Mouse (Mus musculus): ENCODE results near the gene Ctxn1. TPM values are rescaled to one million over a fixed set of nuclear protein-coding genes. Genes with fewer than 3 reads are reported as not detected.

Ctxn1 gene
- polyA plus RNA-seq, 1 experiment from 2014 or later = 106 TPM

GRCm38 (mm10) chr8:4247241-4247640 lies 11.8 kb downstream of the Ctxn1 start:
- H3K4me3 ChIP-seq (ENCODE audit: low read depth, low read length) = no peak overlapping the region
- no peak overlapping the region for H3K4me2 ChIP-seq (ENCODE audit: low read depth, severe bottlenecking)
- H3K9me3 ChIP-seq (ENCODE audit: control insufficient read depth, low read length) = no peaks in the 10 kb centered on the region; the same call in 1 of the 2 replicates
- no peak overlapping the region for H3K9ac ChIP-seq (ENCODE audit: low read length)
- no peak for ATAC-seq (ENCODE audit: insufficient number of reproducible peaks, low FRiP score, low TSS enrichment, low read depth)
- WGBS = 88% methylated on average over 8 of the region's 8 CpGs
- H3K36me3 ChIP-seq (ENCODE audit: control insufficient read depth, insufficient read depth, low read length) = peaks cover 30% of the 10 kb centered on the region
- no peaks in the 10 kb centered on the region for H3K27me3 ChIP-seq (ENCODE audit: control insufficient read depth, insufficient read depth, low read length)
- no peak for DNase-seq (ENCODE audit: low spot score)
- H3K27ac ChIP-seq (replicated peaks; ENCODE audit: low read depth, low read length) = no peak overlapping the region
- peaks cover 7% of the 10 kb centered on the region; the same call in 1 of the 2 replicates for H3K4me1 ChIP-seq (ENCODE audit: control insufficient read depth, insufficient read depth, low read length)

DNA sequence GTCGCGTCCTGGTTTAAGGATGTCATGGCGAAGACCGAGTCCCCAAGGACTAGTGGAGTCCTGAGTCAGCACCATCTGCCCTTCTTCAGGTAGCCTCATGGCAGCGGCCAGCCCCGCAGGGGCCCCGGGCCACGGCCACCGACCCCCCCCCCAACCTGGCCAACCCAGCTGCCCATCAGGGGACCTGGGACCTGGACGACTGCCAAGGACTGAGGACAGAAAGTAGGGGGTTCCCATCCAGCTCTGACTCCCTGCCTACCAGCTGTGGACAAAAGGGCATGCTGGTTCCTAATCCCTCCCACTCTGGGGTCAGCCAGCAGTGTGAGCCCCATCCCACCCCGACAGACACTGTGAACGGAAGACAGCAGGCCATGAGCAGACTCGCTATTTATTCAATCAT lies 13.3 kb downstream of the Ctxn1 start:
- H3K4me1 ChIP-seq (ENCODE audit: control insufficient read depth, insufficient read depth, low read length) = peaks cover 7% of the 10 kb centered on the region; the same call in 1 of the 2 replicates
- H3K27me3 ChIP-seq (ENCODE audit: control insufficient read depth, insufficient read depth, low read length) = no peaks in the 10 kb centered on the region
- no peaks in the 10 kb centered on the region; the same call in 1 of the 2 replicates for H3K9me3 ChIP-seq (ENCODE audit: control insufficient read depth, low read length)
- WGBS = 84% methylated on average over 13 of the region's 13 CpGs
- ATAC-seq (ENCODE audit: insufficient number of reproducible peaks, low FRiP score, low TSS enrichment, low read depth) (no peak), DNase-seq (ENCODE audit: low spot score) (no peak)
- H3K4me2 ChIP-seq (ENCODE audit: low read depth, severe bottlenecking) = no peak overlapping the region
- no peak overlapping the region for H3K4me3 ChIP-seq (ENCODE audit: low read depth, low read length)
- no peak overlapping the region for H3K9ac ChIP-seq (ENCODE audit: low read length)
- no peak overlapping the region for H3K27ac ChIP-seq (replicated peaks; ENCODE audit: low read depth, low read length)
- H3K36me3 ChIP-seq (ENCODE audit: control insufficient read depth, insufficient read depth, low read length) = peaks cover 30% of the 10 kb centered on the region

GRCm38 (mm10) chr8:4245061-4245460 lies 14.0 kb downstream of the Ctxn1 start:
- no peak overlapping the region for H3K4me3 ChIP-seq (ENCODE audit: low read depth, low read length)
- ATAC-seq (ENCODE audit: insufficient number of reproducible peaks, low FRiP score, low TSS enrichment, low read depth) (no peak), DNase-seq (ENCODE audit: low spot score) (no peak)
- 92% methylated on average over 5 of the region's 5 CpGs for WGBS
- peaks cover 10% of the 10 kb centered on the region for H3K4me1 ChIP-seq (ENCODE audit: control insufficient read depth, insufficient read depth, low read length)
- H3K36me3 ChIP-seq (ENCODE audit: control insufficient read depth, insufficient read depth, low read length) = peaks cover 30% of the 10 kb centered on the region
- no peaks in the 10 kb centered on the region for H3K27me3 ChIP-seq (ENCODE audit: control insufficient read depth, insufficient read depth, low read length)
- H3K4me2 ChIP-seq (ENCODE audit: low read depth, severe bottlenecking) = no peak overlapping the region
- H3K27ac ChIP-seq (replicated peaks; ENCODE audit: low read depth, low read length) = no peak overlapping the region
- no peak overlapping the region for H3K9ac ChIP-seq (ENCODE audit: low read length)
- no peaks in the 10 kb centered on the region; the same call in 1 of the 2 replicates for H3K9me3 ChIP-seq (ENCODE audit: control insufficient read depth, low read length)

DNA sequence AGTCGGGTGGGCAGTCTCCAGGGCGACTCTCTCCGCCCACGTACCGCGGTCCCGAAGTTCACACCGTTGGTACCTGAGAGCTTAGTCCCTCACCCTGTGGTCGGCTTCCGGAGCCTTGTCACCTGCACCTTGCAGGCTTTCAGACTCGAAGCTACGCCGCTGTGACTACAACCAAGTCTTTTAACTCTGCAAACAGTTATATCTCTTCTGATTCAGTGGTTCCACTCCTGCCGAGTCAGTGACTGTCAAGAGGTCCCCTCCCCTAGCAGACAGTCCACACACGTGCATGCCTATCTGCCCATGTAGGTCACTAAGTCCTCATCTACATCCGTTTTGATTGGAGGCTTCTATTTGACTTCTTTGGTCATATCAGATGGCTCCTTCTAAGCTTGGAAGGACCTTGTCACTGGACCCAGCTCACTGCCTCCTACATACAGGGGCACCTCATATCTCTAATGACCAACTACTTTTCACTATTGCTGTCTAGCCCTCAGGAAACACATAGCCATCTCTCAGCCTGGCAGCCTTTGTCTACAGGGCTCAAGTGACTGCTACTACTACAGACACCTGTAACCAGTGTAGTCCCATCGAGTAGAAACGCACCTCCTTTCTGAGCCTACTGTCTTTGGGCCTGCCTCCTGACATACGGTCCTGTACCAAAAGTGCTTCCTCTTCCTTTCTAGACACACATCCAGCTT lies 19.7 kb downstream of the Ctxn1 start:
- peak overlapping the region; percentile 90 for H3K4me3 ChIP-seq (ENCODE audit: low read depth, low read length)
- peak; percentile 4; the same call in 1 of the 2 replicates for ATAC-seq (ENCODE audit: insufficient number of reproducible peaks, low FRiP score, low TSS enrichment, low read depth)
- DNase-seq (ENCODE audit: low spot score) = no peak
- no peaks in the 10 kb centered on the region for H3K27me3 ChIP-seq (ENCODE audit: control insufficient read depth, insufficient read depth, low read length)
- 16% methylated on average over 19 of the region's 19 CpGs for WGBS
- H3K9ac ChIP-seq (ENCODE audit: low read length) = peak overlapping the region; percentile 85
- H3K27ac ChIP-seq (replicated peaks; ENCODE audit: low read depth, low read length) = no peak overlapping the region; the same call in 1 of the 2 replicates
- H3K9me3 ChIP-seq (ENCODE audit: control insufficient read depth, low read length) = no peaks in the 10 kb centered on the region; the same call in 1 of the 2 replicates
- H3K4me1 ChIP-seq (ENCODE audit: control insufficient read depth, insufficient read depth, low read length) = peaks cover 12% of the 10 kb centered on the region
- peaks cover 14% of the 10 kb centered on the region for H3K36me3 ChIP-seq (ENCODE audit: control insufficient read depth, insufficient read depth, low read length)
- H3K4me2 ChIP-seq (ENCODE audit: low read depth, severe bottlenecking) = peak overlapping the region; percentile 91

DNA sequence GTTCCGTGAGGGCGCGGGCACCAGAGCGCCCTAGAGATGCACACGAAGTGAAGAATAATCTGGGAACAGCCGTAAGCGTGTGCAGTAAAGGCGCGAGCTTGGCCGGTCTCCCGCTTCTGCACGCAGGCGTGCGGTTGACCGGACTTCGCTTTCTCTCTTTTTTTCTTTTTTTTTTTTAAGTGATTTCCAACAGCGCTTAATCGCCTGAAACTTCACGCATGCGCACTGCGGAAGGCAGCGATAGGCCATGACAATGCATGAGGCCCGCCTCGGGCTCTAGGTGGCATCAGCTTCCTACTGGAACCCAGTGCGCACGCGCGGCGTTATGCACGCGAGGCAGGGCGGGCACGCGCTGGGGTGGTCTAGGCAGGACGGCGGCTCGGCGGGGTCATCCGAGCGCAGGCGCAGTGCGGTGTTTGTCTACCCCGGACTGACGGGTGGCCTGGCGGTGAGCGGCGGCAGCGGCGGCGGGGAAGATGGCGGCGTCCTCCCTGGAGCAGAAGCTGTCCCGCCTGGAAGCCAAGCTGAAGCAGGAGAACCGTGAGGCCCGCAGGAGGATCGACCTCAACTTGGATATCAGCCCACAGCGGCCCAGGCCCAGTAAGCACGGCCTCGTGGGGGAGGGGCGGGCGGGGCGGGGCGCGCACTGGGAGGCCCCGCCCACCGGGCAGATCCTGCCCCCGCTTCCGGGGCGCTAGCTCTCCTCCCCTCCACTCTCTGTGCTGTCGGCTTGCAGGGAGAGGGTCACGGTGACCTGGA lies 20.5 kb downstream of the Ctxn1 start, which contains the start of the genes Map2k7 and Gm49320:
Gene Map2k7, plus strand, starts transcription at position 307 of the 759 bp plus-strand sequence.
Gene Gm49320, plus strand, starts transcription at position 432 of the 759 bp plus-strand sequence.
- WGBS = under 1% methylated on average over 69 of the region's 71 CpGs
- no peaks in the 10 kb centered on the region for H3K27me3 ChIP-seq (ENCODE audit: control insufficient read depth, insufficient read depth, low read length)

GRCm38 (mm10) chr8:4237814-4238433 lies 21.1 kb downstream of the Ctxn1 start:
- Histone ChIP-seq H3K4me2 (ENCODE audit: low read depth, severe bottlenecking) (peak overlapping the region; percentile 58), H3K27ac (replicated peaks; ENCODE audit: low read depth, low read length) (peak overlapping the region; percentile 91), H3K4me3 (ENCODE audit: low read depth, low read length) (peak overlapping the region; percentile 90), H3K27me3 (ENCODE audit: control insufficient read depth, insufficient read depth, low read length) (no peaks in the 10 kb centered on the region), H3K9ac (ENCODE audit: low read length) (peak overlapping the region; percentile 81), H3K36me3 (ENCODE audit: control insufficient read depth, insufficient read depth, low read length) (peaks cover 4% of the 10 kb centered on the region), H3K9me3 (ENCODE audit: control insufficient read depth, low read length) (no peaks in the 10 kb centered on the region; the same call in 1 of the 2 replicates), H3K4me1 (ENCODE audit: control insufficient read depth, insufficient read depth, low read length) (peaks cover 12% of the 10 kb centered on the region)
- DNase-seq (ENCODE audit: low spot score) (peak; percentile 41), ATAC-seq (ENCODE audit: insufficient number of reproducible peaks, low FRiP score, low TSS enrichment, low read depth) (no peak)
- whole genome bisulfite sequencing = 23% methylated on average over 15 of the region's 15 CpGs

More for the DNA sequence above, 20.5 kb downstream of the Ctxn1 start, which contains the start of the genes Map2k7 and Gm49320:
- Histone ChIP-seq H3K9me3 (ENCODE audit: control insufficient read depth, low read length) (no peaks in the 10 kb centered on the region; the same call in 1 of the 2 replicates), H3K27ac (replicated peaks; ENCODE audit: low read depth, low read length) (peak within 1 kb of the TSS; percentile 91), H3K36me3 (ENCODE audit: control insufficient read depth, insufficient read depth, low read length) (peaks cover 9% of the 10 kb centered on the region), H3K4me2 (ENCODE audit: low read depth, severe bottlenecking) (peak within 1 kb of the TSS; percentile 91), H3K9ac (ENCODE audit: low read length) (peak within 1 kb of the TSS; percentile 85), H3K4me1 (ENCODE audit: control insufficient read depth, insufficient read depth, low read length) (peaks cover 12% of the 10 kb centered on the region), H3K4me3 (ENCODE audit: low read depth, low read length) (peak within 1 kb of the TSS; percentile 90)
- peak; percentile 100 for DNase-seq (ENCODE audit: low spot score)
- peak; percentile 90 for ATAC-seq (ENCODE audit: insufficient number of reproducible peaks, low FRiP score, low TSS enrichment, low read depth)

DNA sequence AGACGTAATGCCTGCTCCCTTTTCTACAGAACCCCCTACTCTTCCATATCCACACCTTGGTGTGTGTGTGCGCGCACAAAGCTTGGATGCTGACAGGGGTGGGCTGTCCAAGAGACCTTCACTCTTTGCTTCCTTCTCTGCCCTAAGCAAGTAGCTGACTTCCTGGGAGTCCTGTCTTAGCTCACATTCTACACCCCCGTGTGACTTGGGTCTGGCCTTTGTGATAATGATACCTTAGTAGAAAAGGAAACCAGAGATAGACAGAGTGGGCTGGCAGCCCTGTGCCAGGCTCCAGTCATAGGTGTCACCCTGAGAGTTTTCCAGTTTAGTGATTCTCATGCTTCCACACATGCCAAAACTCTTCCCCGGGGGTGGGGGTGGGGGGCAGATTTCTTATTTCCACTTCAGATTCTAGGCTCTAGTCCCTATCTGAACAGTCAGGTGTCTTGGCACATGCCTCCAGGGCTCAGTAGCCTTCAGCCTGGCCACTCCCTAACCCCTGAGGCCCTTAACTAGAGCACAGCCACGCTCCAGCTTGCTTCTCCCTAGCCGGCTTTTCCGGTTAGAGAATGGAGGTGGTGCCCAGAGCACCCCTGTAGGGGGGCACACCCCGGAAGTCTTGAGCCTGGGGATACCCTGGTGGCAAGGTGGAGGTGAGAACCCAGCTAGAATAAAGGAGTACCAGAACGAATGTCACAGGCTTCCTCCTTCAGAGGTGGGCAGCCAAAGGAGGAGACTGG lies 28.3 kb downstream of the Ctxn1 start:
- Histone ChIP-seq H3K4me3 (ENCODE audit: low read depth, low read length) (no peak overlapping the region), H3K4me1 (ENCODE audit: control insufficient read depth, insufficient read depth, low read length) (0 out of 2 replicates have a peak, but pooled peaks cover 3% of the 10 kb centered on the region), H3K36me3 (ENCODE audit: control insufficient read depth, insufficient read depth, low read length) (no peaks in the 10 kb centered on the region), H3K27ac (replicated peaks; ENCODE audit: low read depth, low read length) (no peak overlapping the region), H3K27me3 (ENCODE audit: control insufficient read depth, insufficient read depth, low read length) (peaks cover 14% of the 10 kb centered on the region), H3K4me2 (ENCODE audit: low read depth, severe bottlenecking) (no peak overlapping the region), H3K9me3 (ENCODE audit: control insufficient read depth, low read length) (no peaks in the 10 kb centered on the region), H3K9ac (ENCODE audit: low read length) (no peak overlapping the region)
- WGBS = 58% methylated on average over 10 of the region's 10 CpGs
- ATAC-seq (ENCODE audit: insufficient number of reproducible peaks, low FRiP score, low TSS enrichment, low read depth) = no peak
- DNase-seq (ENCODE audit: low spot score) = no peak

Measured in limb, embryonic 11.5 days (tissue).